Mouse (Mus musculus) heart, embryonic 16.5 days (tissue): ENCODE results near the gene Usp31. TPM values are rescaled to one million over a fixed set of nuclear protein-coding genes. Genes with fewer than 3 reads are reported as not detected.

Source experiments
- ATAC-seq: fragments of 200-750 bp; cut with Nextera tagmentation; replicated peaks from 2 replicates; pipeline ENCODE4 v1.8.0; 2017; ENCODE audit warnings: moderate number of reproducible peaks; ENCODE audit not compliant: insufficient read depth, low FRiP score; ENCODE audit errors: extremely low read depth
- H3K27ac ChIP-seq: fragments of 300-500 bp; sonication (generic); 2 replicates; pipeline ENCODE4 v1.5.1; 2014; ENCODE audit warnings: mild to moderate bottlenecking, low read length, control low read depth, moderate library complexity
- H3K27me3 ChIP-seq: fragments of 300-500 bp; sonication (generic); 2 replicates; pipeline ENCODE4 v1.6.1; 2014; ENCODE audit warnings: low read length, mixed read lengths; ENCODE audit not compliant: control insufficient read depth, insufficient read depth
- H3K36me3 ChIP-seq: fragments of 300-500 bp; sonication (generic); 2 replicates; pipeline ENCODE4 v1.6.1; 2014; ENCODE audit not compliant: control insufficient read depth, insufficient read depth
- H3K4me1 ChIP-seq: fragments of 300-500 bp; sonication (generic); 2 replicates; pipeline ENCODE4 v1.6.1; 2014; ENCODE audit warnings: low read length, mixed read lengths; ENCODE audit not compliant: control insufficient read depth, insufficient read depth
- H3K4me2 ChIP-seq: fragments of 300-500 bp; sonication (generic); 2 replicates; pipeline ENCODE4 v1.6.1; 2014; ENCODE audit warnings: low read depth, mild to moderate bottlenecking, control low read depth, low read length
- H3K4me3 ChIP-seq: fragments of 300-500 bp; sonication (generic); 2 replicates; pipeline ENCODE4 v1.5.1; 2014; ENCODE audit warnings: mild to moderate bottlenecking, control low read depth, low read length
- H3K9ac ChIP-seq: fragments of 300-500 bp; sonication (generic); 2 replicates; pipeline ENCODE4 v1.6.1; 2014; ENCODE audit warnings: low read length, control low read depth
- H3K9me3 ChIP-seq: fragments of 300-500 bp; sonication (generic); replicated peaks from 2 replicates; pipeline ENCODE4 v1.6.1; 2016; ENCODE audit warnings: low read length; ENCODE audit not compliant: control insufficient read depth
- WGBS: fragments of 180-500 bp; shearing (Covaris S2); extraction: QIAGEN DNeasy Blood & Tissue Kit; methylation state at CpG from one replicate; pipeline ENCODE4 v1.1.7; 2014; 5-methylcytosine and 5-hydroxymethylcytosine counted together
- polyA plus RNA-seq: library from polyadenylated mRNA; unstranded; fragments of >200 nt; fragmentation: Nextera tagmentation; extraction: Ambion mirVana; gene quantifications from 2 replicates; pipeline ENCODE4 v1.2.1, GENCODE M21; 2015

The Usp31 gene
- polyA plus RNA-seq, 1 experiment from 2014 or later: 1.2 TPM

DNA sequence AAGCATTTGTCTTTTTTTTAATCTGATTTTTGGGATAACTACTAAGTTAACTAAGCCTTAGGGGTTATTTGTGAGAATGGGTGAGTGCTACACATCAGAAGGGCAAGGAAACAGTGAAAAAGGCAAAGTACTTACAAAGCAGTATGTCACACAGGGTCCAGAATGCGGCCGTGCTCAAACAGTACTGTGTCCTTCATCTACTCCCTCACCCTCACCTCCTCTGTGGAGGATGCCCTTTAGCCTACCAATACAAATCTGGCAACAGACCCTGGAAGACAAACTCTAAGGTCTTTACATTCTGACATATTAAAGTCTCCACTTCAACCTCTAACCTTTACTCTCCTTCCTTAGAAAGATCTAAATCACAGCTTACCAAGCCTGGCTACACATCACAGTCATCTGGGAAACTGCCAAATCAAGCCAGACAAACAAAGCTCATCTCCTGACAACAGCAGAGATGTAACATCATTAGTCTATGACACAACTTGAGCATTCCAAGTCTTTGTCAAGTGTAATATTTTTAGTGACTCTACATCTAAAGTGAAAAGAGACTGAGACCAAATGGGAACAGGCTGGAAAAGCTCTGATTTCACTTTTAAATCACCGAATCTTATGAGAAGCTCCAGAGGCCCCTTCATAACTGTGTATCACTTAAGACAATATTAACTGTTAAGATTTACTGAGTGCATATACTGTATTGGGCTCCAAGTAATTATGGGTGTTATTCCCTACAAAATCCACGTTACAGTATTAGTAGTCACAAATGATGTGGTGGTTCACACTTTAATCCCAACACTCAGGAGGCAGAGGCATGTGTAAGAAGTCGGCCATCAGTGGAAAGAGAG lies 21.7 kb downstream of the Usp31 start:
- Histone ChIP-seq H3K27me3 (no peaks in the 10 kb centered on the region), H3K9me3 (no peaks in the 10 kb centered on the region), H3K36me3 (no peaks in the 10 kb centered on the region), H3K4me3 (no peak overlapping the region), H3K4me1 (no peaks in the 10 kb centered on the region), H3K9ac (no peak overlapping the region), H3K27ac (no peak overlapping the region), H3K4me2 (no peak overlapping the region)
- 85% methylated on average over 5 of the region's 5 CpGs for WGBS
- no peak for ATAC-seq

DNA sequence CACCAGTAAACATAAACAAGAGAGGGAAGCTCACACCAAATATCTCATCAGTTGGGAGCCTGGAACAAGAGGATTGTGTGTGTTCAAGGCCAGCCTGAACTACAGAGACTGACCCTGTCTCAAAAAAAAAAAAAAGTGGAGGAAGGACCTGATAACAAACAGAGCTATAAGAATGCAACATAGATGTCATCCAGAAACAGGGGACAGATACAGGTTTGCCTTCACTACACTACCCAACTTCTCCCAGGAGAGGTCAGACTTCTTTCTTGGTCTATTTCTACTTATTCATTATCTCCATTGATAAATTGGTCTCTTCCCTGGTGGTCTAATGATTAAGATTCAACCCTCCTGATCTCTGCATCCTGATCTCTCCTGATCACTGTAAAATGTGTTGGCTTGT lies 25.9 kb downstream of the Usp31 start:
- Histone ChIP-seq H3K36me3 (peaks cover 2% of the 10 kb centered on the region; the same call in 1 of the 2 replicates), H3K27me3 (no peaks in the 10 kb centered on the region), H3K4me2 (no peak overlapping the region), H3K4me1 (0 out of 2 replicates have a peak, but pooled peaks cover 2% of the 10 kb centered on the region), H3K9ac (no peak overlapping the region), H3K27ac (no peak overlapping the region), H3K9me3 (no peaks in the 10 kb centered on the region), H3K4me3 (no peak overlapping the region)
- ATAC-seq: no peak

DNA sequence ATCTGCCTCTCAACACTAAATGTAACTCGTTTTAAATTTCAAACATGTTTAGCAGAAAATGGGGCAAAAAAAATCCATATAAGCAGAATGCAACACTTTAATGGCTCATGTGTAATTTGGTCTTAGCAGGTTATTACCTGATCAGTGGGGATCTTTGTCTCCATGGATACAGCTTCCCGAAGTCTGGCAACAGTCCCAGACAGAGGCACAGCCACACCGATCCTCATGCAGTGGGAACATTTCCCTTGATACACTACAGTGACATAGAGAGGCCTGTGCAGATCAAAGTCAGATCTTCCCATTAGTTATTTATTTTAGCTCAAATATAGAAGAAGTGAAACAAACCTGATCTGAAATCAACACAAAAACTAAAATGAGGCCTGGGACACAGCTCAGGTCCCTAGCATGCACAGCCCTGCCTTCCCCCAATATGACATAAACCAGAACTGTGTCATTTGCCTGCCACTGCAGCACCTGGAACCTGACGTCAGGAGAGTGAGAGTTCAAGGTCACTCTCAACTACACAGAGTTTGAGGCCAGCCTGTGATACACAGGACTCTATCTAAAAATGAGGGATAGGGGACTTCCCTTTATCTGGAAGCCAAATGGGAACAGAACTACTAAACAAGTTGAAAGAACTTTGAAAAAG lies 29.8 kb downstream of the Usp31 start:
- Histone ChIP-seq H3K9ac (no peak overlapping the region), H3K4me3 (no peak overlapping the region), H3K9me3 (no peaks in the 10 kb centered on the region), H3K36me3 (peaks cover 9% of the 10 kb centered on the region; the same call in 1 of the 2 replicates), H3K27me3 (no peaks in the 10 kb centered on the region), H3K27ac (no peak overlapping the region), H3K4me2 (no peak overlapping the region), H3K4me1 (0 out of 2 replicates have a peak, but pooled peaks cover 2% of the 10 kb centered on the region)
- 39% methylated on average over 4 of the region's 4 CpGs for WGBS
- no peak for ATAC-seq

DNA sequence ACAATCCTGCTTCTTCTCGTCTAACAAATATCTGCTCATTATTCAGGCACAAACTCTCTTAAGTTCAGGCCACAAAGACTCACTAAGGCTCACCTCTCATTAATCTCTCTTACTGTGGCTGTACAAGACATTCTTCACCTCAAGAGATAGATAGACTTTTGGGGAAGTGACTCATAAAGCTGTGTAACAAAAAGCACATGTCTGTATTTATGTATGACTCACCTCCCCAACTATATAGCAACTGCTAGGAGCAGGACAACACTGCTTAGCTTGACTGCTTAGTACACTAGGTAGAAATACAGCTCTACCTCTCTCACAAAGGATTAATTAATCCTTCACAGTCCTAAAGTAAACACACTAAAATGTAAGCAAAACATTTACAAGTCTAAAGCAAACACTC lies 46.3 kb downstream of the Usp31 start:
- 64% methylated on average over 1 of the region's 1 CpGs for WGBS
- 0 out of 2 replicates have a peak, but pooled peaks cover 4% of the 10 kb centered on the region for H3K4me1 ChIP-seq
- H3K36me3 ChIP-seq: peaks cover 31% of the 10 kb centered on the region

DNA sequence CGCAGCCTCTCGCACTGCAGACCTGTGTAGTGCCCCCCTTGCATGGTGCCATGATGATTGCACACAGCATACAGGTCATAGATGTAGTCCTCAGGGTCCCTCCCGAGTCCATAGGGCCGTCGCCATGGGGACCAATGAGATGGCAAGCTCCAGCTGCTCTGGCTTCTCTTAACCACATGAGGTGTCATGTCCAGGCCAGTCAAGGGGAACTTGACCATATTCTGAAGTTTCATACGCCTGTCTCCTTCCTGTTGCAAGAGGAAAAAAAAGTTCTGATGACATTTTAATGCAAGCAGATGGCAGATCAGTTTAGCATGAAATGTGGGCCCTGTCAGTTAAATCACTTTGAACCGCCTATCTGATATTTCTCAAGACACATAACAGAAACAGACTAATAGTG lies 48.2 kb downstream of the Usp31 start:
- H3K27me3 ChIP-seq: no peaks in the 10 kb centered on the region

More for the DNA sequence above, 46.3 kb downstream of the Usp31 start:
- Histone ChIP-seq H3K4me2 (no peak overlapping the region), H3K9ac (no peak overlapping the region), H3K9me3 (no peaks in the 10 kb centered on the region), H3K4me3 (no peak overlapping the region), H3K27me3 (no peaks in the 10 kb centered on the region), H3K27ac (no peak overlapping the region)
- no peak for ATAC-seq

DNA sequence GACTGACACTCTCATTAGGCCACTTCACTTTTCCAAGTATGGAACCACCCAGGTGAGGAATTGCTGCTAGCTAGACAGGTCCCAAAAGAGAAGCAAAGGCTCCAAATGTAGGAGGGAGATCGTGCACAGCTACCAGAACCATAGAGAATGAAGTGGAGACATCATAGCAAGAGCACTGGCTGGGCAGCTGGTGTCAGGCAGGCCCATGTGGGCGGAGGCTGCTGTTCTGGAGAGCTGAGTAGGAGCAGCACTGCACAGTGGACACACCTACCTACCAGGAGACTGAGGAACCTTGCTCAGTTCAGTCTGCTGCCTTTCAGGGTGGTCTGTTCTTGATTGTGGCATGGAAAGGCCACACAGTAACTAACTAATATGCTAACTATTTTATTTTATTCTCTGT lies 52.4 kb downstream of the Usp31 start:
- 80% methylated on average over 2 of the region's 2 CpGs for WGBS
- no peak for ATAC-seq

More for the DNA sequence above, 48.2 kb downstream of the Usp31 start:
- Histone ChIP-seq H3K4me1 (0 out of 2 replicates have a peak, but pooled peaks cover 4% of the 10 kb centered on the region), H3K27ac (no peak overlapping the region), H3K9ac (no peak overlapping the region), H3K4me3 (no peak overlapping the region), H3K4me2 (no peak overlapping the region), H3K9me3 (no peaks in the 10 kb centered on the region), H3K36me3 (peaks cover 30% of the 10 kb centered on the region)
- 92% methylated on average over 7 of the region's 7 CpGs for WGBS
- no peak for ATAC-seq

DNA sequence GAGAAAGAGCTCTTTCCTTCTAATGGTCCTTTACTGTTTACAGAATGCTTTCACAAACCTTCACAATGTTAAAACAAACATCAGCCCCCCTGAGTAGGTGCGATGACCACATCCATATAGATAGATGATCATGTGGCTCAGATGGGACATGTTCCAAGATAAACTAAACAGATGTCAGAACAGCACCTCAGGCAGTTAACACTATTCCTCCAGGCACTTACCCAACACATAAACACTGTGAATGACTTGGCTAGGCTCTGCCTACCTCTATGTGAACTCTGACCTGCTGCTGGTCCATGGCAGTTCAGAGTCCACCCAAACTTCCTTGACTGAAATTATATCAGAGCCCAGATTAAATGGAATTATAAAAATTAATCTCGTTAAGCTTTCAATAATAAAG lies 54.4 kb downstream of the Usp31 start:
- WGBS: 91% methylated on average over 2 of the region's 2 CpGs
- Histone ChIP-seq H3K36me3 (peaks cover 32% of the 10 kb centered on the region), H3K4me2 (no peak overlapping the region), H3K27me3 (no peaks in the 10 kb centered on the region), H3K4me3 (no peak overlapping the region), H3K4me1 (0 out of 2 replicates have a peak, but pooled peaks cover 4% of the 10 kb centered on the region), H3K9me3 (no peaks in the 10 kb centered on the region), H3K9ac (no peak overlapping the region), H3K27ac (no peak overlapping the region)
- ATAC-seq: no peak

More for the DNA sequence above, 52.4 kb downstream of the Usp31 start:
- Histone ChIP-seq H3K9me3 (no peaks in the 10 kb centered on the region), H3K4me3 (no peak overlapping the region), H3K36me3 (peaks cover 25% of the 10 kb centered on the region), H3K4me1 (0 out of 2 replicates have a peak, but pooled peaks cover 4% of the 10 kb centered on the region), H3K4me2 (no peak overlapping the region), H3K9ac (no peak overlapping the region), H3K27me3 (no peaks in the 10 kb centered on the region), H3K27ac (no peak overlapping the region)

DNA sequence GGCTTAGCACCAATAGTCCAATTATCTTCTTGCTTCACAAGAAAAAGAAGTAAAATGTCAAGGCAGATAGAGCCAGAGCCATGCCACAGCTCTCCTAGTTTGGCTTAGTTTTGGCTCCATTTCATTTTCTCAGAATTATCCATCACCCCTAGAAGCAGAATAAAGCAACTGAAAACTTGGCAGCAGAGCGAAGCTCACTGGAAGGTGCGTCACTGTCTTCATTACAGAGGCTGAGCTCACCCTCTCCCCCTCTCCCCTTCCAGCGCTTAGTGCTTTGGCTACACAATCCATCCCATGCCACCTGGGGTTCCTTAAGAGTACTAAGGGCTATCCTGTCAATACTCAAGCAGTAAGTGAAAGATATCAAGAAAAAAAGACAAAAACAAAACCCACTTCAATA lies 56.3 kb downstream of the Usp31 start:
- Histone ChIP-seq H3K27ac (no peak overlapping the region), H3K27me3 (no peaks in the 10 kb centered on the region), H3K4me1 (no peaks in the 10 kb centered on the region), H3K4me3 (no peak overlapping the region), H3K36me3 (peaks cover 35% of the 10 kb centered on the region), H3K4me2 (no peak overlapping the region), H3K9me3 (no peaks in the 10 kb centered on the region), H3K9ac (no peak overlapping the region)
- WGBS: 94% methylated on average over 3 of the region's 3 CpGs
- ATAC-seq: no peak
